Mouse (Mus musculus) MEL (cell line): ENCODE data around the gene Lypd4. TPM values are rescaled to one million over a fixed set of nuclear protein-coding genes. Genes with fewer than 3 reads are reported as not detected.

ENCODE experiments used
- DNase-seq: peaks from one replicate; pipeline ENCODE4 v3.0.0; 2011; ENCODE audit warnings: low read depth, low spot score
- H3K27ac ChIP-seq: 2 replicates; pipeline ENCODE4 v1.5.1; 2012; ENCODE audit warnings: low read depth, mild to moderate bottlenecking, control low read depth, low read length, moderate library complexity; ENCODE audit not compliant: control insufficient read depth
- H3K27me3 ChIP-seq, 2 experiments: fragments of 150-350 bp in 1 of 2; sonication (generic) in 1 of 2; 2 replicates each; pipeline ENCODE4 v1.6.1; 2012; ENCODE audit warnings: low read length in 2 of 2, mild to moderate bottlenecking in 2 of 2, improper control_type of control experiment in 1 of 2, moderate library complexity in 1 of 2; ENCODE audit not compliant: insufficient read depth in 2 of 2, control insufficient read depth in 1 of 2
- H3K36me3 ChIP-seq, 2 experiments: 2 replicates each; pipeline ENCODE4 v1.6.1; 2012 to 2014; ENCODE audit warnings: low read length in 2 of 2, improper control_type of control experiment in 1 of 2, inconsistent platforms in 1 of 2, mild to moderate bottlenecking in 1 of 2; ENCODE audit not compliant: insufficient read depth in 2 of 2, control insufficient read depth in 1 of 2
- H3K4me1 ChIP-seq, 2 experiments: fragments of 150-350 bp in 1 of 2; sonication (generic) in 1 of 2; 2 replicates each; pipeline ENCODE4 v1.6.1; 2012; ENCODE audit warnings: low read length in 2 of 2, improper control_type of control experiment in 1 of 2, mild to moderate bottlenecking in 1 of 2; ENCODE audit not compliant: insufficient read depth in 2 of 2, control insufficient read depth in 1 of 2
- H3K4me3 ChIP-seq, 2 experiments: fragments of 150-350 bp in 1 of 2; sonication (generic) in 1 of 2; 2 replicates each; pipeline ENCODE4 v1.5.1; 2012; ENCODE audit warnings: low read depth in 2 of 2, low read length in 2 of 2, mild to moderate bottlenecking in 2 of 2, moderate library complexity in 2 of 2, control low read depth in 1 of 2, improper control_type of control experiment in 1 of 2; ENCODE audit not compliant: control insufficient read depth in 1 of 2, insufficient read depth in 1 of 2
- H3K79me2 ChIP-seq: 2 replicates; pipeline ENCODE4 v1.6.1; 2012; ENCODE audit warnings: mild to moderate bottlenecking, low read length, moderate library complexity; ENCODE audit not compliant: control insufficient read depth, poor library complexity, insufficient read depth
- H3K9ac ChIP-seq: 2 replicates; pipeline ENCODE4 v1.6.1; 2012; ENCODE audit warnings: low read depth, mild to moderate bottlenecking, control low read depth, low read length, moderate library complexity; ENCODE audit not compliant: control insufficient read depth, poor library complexity, severe bottlenecking
- H3K9me3 ChIP-seq: fragments of 150-350 bp; sonication (generic); replicated peaks from 2 replicates; pipeline ENCODE4 v1.6.1; 2012; ENCODE audit warnings: mild to moderate bottlenecking, low read length, improper control_type of control experiment, moderate library complexity; ENCODE audit not compliant: insufficient read depth
- BHLHE40 ChIP-seq: IDR thresholded peaks from 2 replicates; pipeline ENCODE4 v1.6.1; 2012; ENCODE audit warnings: low read depth, mild to moderate bottlenecking, inconsistent platforms, low read length, improper control_type of control experiment, borderline replicate concordance
- CHD2 ChIP-seq: IDR thresholded peaks from 2 replicates; pipeline ENCODE4 v1.6.1; 2011; ENCODE audit warnings: low read length, improper control_type of control experiment
- EP300 ChIP-seq, 2 experiments: IDR thresholded peaks; 2 replicates each; pipeline ENCODE4 v1.6.1; 2011; ENCODE audit warnings: improper control_type of control experiment in 2 of 2, low read length in 2 of 2, low read depth in 1 of 2, mild to moderate bottlenecking in 1 of 2
- ETS1 ChIP-seq: IDR thresholded peaks from 2 replicates; pipeline ENCODE4 v1.6.1; 2012; ENCODE audit warnings: low read depth, mild to moderate bottlenecking, inconsistent platforms, low read length, improper control_type of control experiment, moderate library complexity
- GATA1 ChIP-seq: IDR thresholded peaks from 2 replicates; pipeline ENCODE4 v1.6.1; 2011; ENCODE audit warnings: low read depth, low read length, improper control_type of control experiment
- HCFC1 ChIP-seq: IDR thresholded peaks from 2 replicates; pipeline ENCODE4 v1.6.1; 2012; ENCODE audit warnings: low read depth, mild to moderate bottlenecking, inconsistent platforms, low read length, improper control_type of control experiment, moderate library complexity
- JUND ChIP-seq: IDR thresholded peaks from 2 replicates; pipeline ENCODE4 v1.6.1; 2011; ENCODE audit warnings: low read depth, mild to moderate bottlenecking, improper control_type of control experiment, low read length
- KAT2A ChIP-seq: conservative IDR thresholded peaks from 2 replicates; pipeline ENCODE4 v1.6.1; 2012; ENCODE audit warnings: low read depth, low read length, improper control_type of control experiment, inconsistent platforms
- MAX ChIP-seq: IDR thresholded peaks from 2 replicates; pipeline ENCODE4 v1.6.1; 2011; ENCODE audit warnings: low read length, improper control_type of control experiment
- MAZ ChIP-seq: IDR thresholded peaks from 2 replicates; pipeline ENCODE4 v1.6.1; 2012; ENCODE audit warnings: low read depth, mild to moderate bottlenecking, inconsistent platforms, low read length, improper control_type of control experiment
- MEF2A ChIP-seq: IDR thresholded peaks from 2 replicates; pipeline ENCODE4 v1.6.1; 2014; ENCODE audit warnings: low read depth, mild to moderate bottlenecking, inconsistent platforms, low read length, improper control_type of control experiment; ENCODE audit not compliant: poor library complexity, insufficient replicate concordance, severe bottlenecking; ENCODE audit errors: extremely low read depth
- MXI1 ChIP-seq: IDR thresholded peaks from 2 replicates; pipeline ENCODE4 v1.6.1; 2011; ENCODE audit warnings: mild to moderate bottlenecking, low read depth, low read length, improper control_type of control experiment
- MYB ChIP-seq: IDR thresholded peaks from 2 replicates; pipeline ENCODE4 v1.6.1; 2011; ENCODE audit warnings: mild to moderate bottlenecking, low read depth, low read length, improper control_type of control experiment
- NELFE ChIP-seq: IDR thresholded peaks from 2 replicates; pipeline ENCODE4 v1.6.1; 2011; ENCODE audit warnings: low read depth, low read length, improper control_type of control experiment
- NRF1 ChIP-seq: IDR thresholded peaks from 2 replicates; pipeline ENCODE4 v1.6.1; 2014; ENCODE audit warnings: low read depth, mild to moderate bottlenecking, inconsistent platforms, low read length, improper control_type of control experiment, moderate library complexity; ENCODE audit not compliant: poor library complexity, insufficient read depth, severe bottlenecking
- RCOR1 ChIP-seq: IDR thresholded peaks from 2 replicates; pipeline ENCODE4 v1.6.1; 2012; ENCODE audit warnings: low read depth, mild to moderate bottlenecking, inconsistent platforms, low read length, improper control_type of control experiment
- SIN3A ChIP-seq: IDR thresholded peaks from 2 replicates; pipeline ENCODE4 v1.6.1; 2012; ENCODE audit warnings: low read length, improper control_type of control experiment, inconsistent platforms
- SMC3 ChIP-seq: IDR thresholded peaks from 2 replicates; pipeline ENCODE4 v1.6.1; 2011; ENCODE audit warnings: low read depth, low read length, improper control_type of control experiment
- TAL1 ChIP-seq: IDR thresholded peaks from 2 replicates; pipeline ENCODE4 v1.6.1; 2012; ENCODE audit warnings: mild to moderate bottlenecking, inconsistent platforms, low read length, moderate library complexity, mixed read lengths
- ZKSCAN1 ChIP-seq: IDR thresholded peaks from 2 replicates; pipeline ENCODE4 v1.6.1; 2012; ENCODE audit warnings: low read depth, mild to moderate bottlenecking, inconsistent platforms, low read length, improper control_type of control experiment, moderate library complexity
- ZNF384 ChIP-seq: IDR thresholded peaks from 2 replicates; pipeline ENCODE4 v1.6.1; 2012; ENCODE audit warnings: low read depth, mild to moderate bottlenecking, inconsistent platforms, low read length, improper control_type of control experiment
- polyA plus RNA-seq, 2 experiments: library from polyadenylated mRNA; stranded (reverse) in 1 of 2; unstranded in 1 of 2; fragments of >175 nt in 1 of 2; fragments of >200 nt in 1 of 2; gene quantifications; 2 replicates each; pipeline versions ENCODE4 v1.2.1 to v1.2.4; 2012; ENCODE audit warnings: low replicate concordance in 2 of 2, low read depth in 1 of 2; ENCODE audit not compliant: insufficient read length in 2 of 2, insufficient read depth in 1 of 2, missing spikeins in 1 of 2
- total RNA-seq: library from RNA; depleted of rRNA; stranded (reverse); fragments of 300-350 nt; gene quantifications from 2 replicates; pipeline ENCODE4 v1.2.3, GENCODE M21; 2012

Lypd4 gene
- total and polyA plus RNA-seq, 3 experiments: not detected

DNA sequence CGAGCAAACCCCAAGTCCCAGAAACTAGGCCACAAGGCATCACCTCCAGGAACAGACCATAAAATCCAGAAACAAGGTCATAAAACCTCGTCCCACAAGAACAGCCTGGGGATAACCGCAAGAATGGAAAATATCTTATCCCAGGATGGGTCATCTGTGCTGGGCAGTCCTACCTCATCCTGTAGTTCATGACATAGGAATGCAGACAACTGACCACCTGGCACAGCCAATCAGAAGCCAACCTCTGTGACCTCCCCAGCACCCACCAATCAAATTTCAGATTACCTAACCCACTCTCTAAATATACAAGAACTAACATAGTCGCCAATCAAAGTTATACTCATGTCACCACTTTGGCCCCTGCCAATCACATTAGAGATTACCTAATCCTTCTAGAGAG is 28.7 kb downstream of the Lypd4 start:
- no peak for TF ChIP-seq ETS1
- TF ChIP-seq MEF2A: no peak
- TF ChIP-seq GATA1: no peak
- no peak for TF ChIP-seq JUND
- no peak for TF ChIP-seq HCFC1
- TF ChIP-seq CHD2: no peak
- TF ChIP-seq RCOR1: no peak
- TF ChIP-seq SIN3A: no peak
- no peak for TF ChIP-seq ZKSCAN1
- TF ChIP-seq MYB: no peak
- TF ChIP-seq TAL1: no peak
- no peak for TF ChIP-seq MAX
- TF ChIP-seq MAZ: no peak
- no peak for TF ChIP-seq EP300 (IDR thresholded peaks at IDR 0.05; ENCODE audit: low read depth in 1 of 2, low read length in 2 of 2)
- TF ChIP-seq KAT2A: no peak
- TF ChIP-seq MXI1: no peak
- TF ChIP-seq NELFE: no peak
- TF ChIP-seq BHLHE40: no peak
- TF ChIP-seq NRF1: no peak
- TF ChIP-seq, all 39 proteins: peak for 0
- peaks cover 0 to 19% of the 10 kb centered on the region in 2 experiments; a peak in 3 of 4 replicates for H3K4me1 ChIP-seq
- H3K27me3 ChIP-seq: no peaks in the 10 kb centered on the region
- no peak overlapping the region for H3K9ac ChIP-seq
- no peak overlapping the region for H3K27ac ChIP-seq
- DNase-seq: no peak
- H3K36me3 ChIP-seq: peaks cover 0 to 4% of the 10 kb centered on the region in 2 experiments; a peak in 2 of 4 replicates
- no peaks in the 10 kb centered on the region for H3K9me3 ChIP-seq
- no peaks in the 10 kb centered on the region for H3K79me2 ChIP-seq
- H3K4me3 ChIP-seq: no peak overlapping the region

DNA sequence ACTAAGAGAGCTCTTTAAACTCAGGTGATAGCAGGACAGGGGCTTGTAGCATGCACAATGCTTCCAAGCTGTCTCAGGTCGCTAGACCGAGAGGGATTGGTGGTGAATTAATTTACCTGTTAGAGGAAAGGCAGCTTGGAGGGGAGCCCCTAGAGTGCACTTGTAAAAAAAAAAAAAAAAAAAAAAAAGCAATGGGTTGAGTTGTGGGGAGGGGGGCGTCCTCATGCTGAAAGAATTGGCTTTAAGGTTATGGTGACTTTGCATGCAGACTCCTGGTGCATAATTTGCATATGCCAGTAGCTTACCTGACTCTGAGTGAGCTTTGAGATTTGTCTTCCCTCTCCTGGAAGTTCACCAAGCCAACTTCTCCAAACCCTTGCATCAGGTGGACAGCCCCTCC is 29.4 kb downstream of the Lypd4 start:
- no peaks in the 10 kb centered on the region for H3K27me3 ChIP-seq
- peaks cover 0 to 13% of the 10 kb centered on the region in 2 experiments; a peak in 2 of 4 replicates for H3K4me1 ChIP-seq
- no peak overlapping the region for H3K27ac ChIP-seq
- H3K9ac ChIP-seq: no peak overlapping the region
- TF ChIP-seq ZNF384: 0 out of 2 replicates have a peak, but pooled peaks have one; percentile 8
- TF ChIP-seq RCOR1: no peak
- TF ChIP-seq SMC3: no peak
- TF ChIP-seq, all 39 proteins: peak for 1
- Histone ChIP-seq H3K36me3 (peaks cover 0 to 2% of the 10 kb centered on the region in 2 experiments; a peak in 1 of 4 replicates), H3K9me3 (no peaks in the 10 kb centered on the region), H3K79me2 (no peaks in the 10 kb centered on the region), H3K4me3 (no peak overlapping the region)
- no peak for DNase-seq
